Mouse (Mus musculus) heart, postnatal 10 days (tissue): ENCODE measurements around the gene Vat1. TPM values are rescaled to one million over a fixed set of nuclear protein-coding genes. Genes with fewer than 3 reads are reported as not detected.
"Not testable (repeated sequence)": the region's sequence is repeated elsewhere in the genome, so short reads cannot be mapped to it uniquely, and the experiment has no call there.

Experiments
- DNase-seq, 2 experiments: peaks; one replicate each; pipeline ENCODE4 v3.0.0; 2021
- intact Hi-C: fragments of 180-260 bp; cut with DNase I; formaldehyde crosslinking; loops from one replicate; pipeline ENCODE4 v1.15.1; 2025
- total RNA-seq, 2 experiments: library from RNA; stranded (reverse); gene quantifications; 2 replicates each; pipeline ENCODE4 v1.2.3; 2021

Vat1 gene
- total RNA-seq, result 10 to 100 TPM; 50.1 to 50.4 TPM

DNA sequence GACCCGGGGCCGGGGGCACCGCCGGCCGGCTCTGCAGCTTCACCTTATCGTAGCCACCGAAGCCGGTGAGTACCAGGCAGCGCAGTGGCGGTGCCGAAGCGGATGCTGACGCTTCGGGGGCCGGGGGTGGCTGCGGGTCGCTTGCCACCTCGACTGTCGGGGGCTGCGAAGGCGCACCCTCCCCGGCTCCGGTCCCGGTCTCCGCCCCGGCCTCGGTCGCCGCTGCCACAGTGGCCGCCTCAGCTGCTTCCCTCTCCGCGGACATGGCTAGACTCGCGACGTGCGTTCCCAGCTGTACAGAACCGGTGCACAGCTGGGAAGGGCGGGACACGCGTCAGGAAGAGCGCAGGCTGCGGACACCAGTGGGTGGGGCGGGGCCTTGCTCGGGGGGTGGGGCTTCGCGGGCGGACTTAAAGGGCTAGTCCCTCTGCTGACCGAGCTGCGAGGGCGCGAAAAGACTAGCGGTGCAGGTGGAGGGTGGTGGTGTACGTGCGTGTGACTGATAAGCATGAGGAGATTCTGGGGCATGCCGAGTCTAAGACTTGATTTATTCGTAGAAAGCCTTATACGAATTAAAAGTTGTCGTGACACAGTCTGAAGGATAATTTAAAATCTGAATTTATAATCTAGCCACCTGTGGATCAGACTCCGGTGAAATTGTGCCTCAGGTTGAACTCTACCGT lies at the start of gene Vat1:
Gene Vat1, minus strand, starts transcription at position 362 of the 683 bp plus-strand sequence.
- peak; percentile 74 to 76 for DNase-seq
- intact Hi-C loops, result loop anchor here (5.0 kb wide), 1 partner anchor 86 kb away; the partner anchor contains the start of genes Brca1 and Nbr1

DNA sequence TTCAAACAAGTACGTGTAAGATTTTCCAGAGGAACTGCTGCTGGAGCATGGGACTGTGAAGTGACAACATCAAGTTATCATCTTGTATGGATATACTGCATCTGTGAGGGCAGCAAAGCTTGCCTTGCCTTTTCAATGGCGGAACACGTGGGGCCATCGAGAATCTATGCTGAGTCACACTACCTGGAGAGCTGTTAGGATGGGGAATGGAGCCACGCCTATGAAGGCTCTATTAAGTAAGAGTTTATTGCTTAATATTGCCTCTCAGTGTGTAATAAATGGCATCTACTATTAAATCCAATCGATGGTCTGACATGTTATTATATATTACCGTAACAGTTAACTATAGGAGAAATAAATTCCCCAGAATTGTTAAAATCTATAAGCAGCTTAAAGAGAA lies 41.1 kb upstream of the Vat1 start:
- DNase-seq, result no peak

DNA sequence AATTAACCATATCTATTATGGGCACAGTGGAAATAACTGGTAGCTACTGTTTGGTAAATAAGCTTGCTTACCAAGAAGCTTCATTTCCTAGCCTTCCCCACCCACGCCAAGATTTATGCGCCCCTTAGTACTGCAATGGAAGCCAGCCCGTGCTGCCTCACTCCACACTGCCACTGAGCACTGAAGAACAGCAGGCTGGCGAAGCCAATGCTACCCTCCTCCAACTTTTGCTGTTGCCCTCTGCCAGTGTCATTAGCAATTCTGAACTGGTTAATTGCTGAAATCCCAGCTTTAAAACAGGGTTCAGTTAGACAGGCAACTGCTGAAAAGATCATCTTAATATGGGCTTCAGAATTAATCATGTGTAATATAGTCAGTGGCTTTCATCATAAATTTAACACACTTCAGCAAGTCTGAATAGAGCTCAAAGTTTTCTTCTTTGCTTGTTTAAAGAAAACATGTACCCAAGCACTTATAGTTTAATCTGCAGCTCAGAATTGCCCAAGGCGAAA lies 40.3 kb upstream of the Vat1 start:
- no peak for DNase-seq
- intact Hi-C loops, result no loop called here

More for the DNA sequence above, 41.1 kb upstream of the Vat1 start:
- intact Hi-C loops, result no loop called here

DNA sequence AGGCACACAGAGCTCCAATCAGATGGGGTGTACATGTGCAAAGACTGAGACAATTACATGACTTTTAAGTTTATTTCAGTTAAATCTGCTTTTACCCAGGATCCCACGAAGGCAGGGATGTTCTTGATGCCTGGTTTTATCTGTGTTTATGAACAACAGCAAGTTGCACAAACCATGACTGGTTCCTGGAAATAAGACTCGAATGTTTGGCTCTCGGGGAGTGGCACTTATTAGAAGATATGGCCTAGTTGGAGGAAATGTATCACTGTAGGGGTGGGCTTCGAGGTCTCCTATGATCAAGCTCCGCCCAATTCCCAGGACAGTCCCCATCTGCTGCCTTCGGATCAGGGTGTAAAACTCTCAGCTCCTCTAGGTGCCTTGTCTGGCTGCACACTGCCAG lies 20.1 kb upstream of the Vat1 start:
- intact Hi-C loops, result no loop called here
- DNase-seq, result no peak

- intact Hi-C loops, result no loop called here
- DNase-seq, result no peak
Observed at GRCm38 (mm10) chr11:101485509-101486028, 19.5 kb upstream of the Vat1 start.

DNA sequence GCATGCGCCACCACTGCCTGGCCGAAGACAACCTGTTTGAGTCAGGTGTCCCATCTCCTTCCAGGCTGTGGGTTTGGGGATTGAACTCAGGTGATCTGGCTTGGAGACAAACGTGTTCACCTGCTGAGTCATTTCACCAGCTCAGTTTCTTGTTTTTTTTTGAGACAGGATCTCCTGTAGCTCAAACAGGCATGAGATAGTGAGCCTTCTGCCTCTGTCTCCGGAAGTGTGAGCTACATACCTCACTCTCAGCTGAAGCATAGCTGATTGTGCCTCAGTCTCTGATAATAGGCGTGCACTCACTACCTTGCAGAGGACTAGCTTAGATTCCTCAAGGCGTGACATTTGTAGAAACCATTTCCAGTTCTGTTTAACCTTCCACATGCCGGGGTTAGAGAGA lies 18.8 kb upstream of the Vat1 start:
- no peak for DNase-seq
- intact Hi-C loops, result no loop called here

- DNase-seq, result no peak
- intact Hi-C loops, result no loop called here
Observed at GRCm38 (mm10) chr11:101484245-101484644, 18.2 kb upstream of the Vat1 start.

DNA sequence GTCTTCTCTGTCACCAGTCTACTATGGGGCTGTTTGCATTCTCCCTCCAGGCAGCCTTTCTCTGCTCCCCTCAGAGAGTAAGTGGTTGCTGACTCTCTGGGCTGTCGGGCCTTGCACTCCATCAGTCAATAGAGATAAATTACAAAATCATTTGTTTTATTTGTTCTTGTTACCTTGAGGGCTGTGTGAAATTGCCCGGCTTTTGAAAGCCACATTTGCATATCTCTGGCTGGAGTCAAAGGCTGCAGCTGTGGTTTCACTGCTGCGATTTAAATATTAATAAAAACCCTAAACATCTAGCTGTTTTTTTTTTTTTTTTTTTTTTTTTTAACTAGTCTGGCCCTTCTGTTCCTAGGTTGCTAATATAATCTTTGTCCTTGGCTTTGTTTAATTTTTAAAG lies 17.8 kb upstream of the Vat1 start:
- intact Hi-C loops, result no loop called here
- DNase-seq, result no peak

GRCm38 (mm10) chr11:101480912-101481311 lies 14.9 kb upstream of the Vat1 start:
- DNase-seq, result no peak

GRCm38 (mm10) chr11:101479171-101479635 lies 13.2 kb upstream of the Vat1 start:
- intact Hi-C loops, result no loop called here
- DNase-seq, result no peak

More at GRCm38 (mm10) chr11:101480912-101481311, 14.9 kb upstream of the Vat1 start:
- intact Hi-C loops, result no loop called here

DNA sequence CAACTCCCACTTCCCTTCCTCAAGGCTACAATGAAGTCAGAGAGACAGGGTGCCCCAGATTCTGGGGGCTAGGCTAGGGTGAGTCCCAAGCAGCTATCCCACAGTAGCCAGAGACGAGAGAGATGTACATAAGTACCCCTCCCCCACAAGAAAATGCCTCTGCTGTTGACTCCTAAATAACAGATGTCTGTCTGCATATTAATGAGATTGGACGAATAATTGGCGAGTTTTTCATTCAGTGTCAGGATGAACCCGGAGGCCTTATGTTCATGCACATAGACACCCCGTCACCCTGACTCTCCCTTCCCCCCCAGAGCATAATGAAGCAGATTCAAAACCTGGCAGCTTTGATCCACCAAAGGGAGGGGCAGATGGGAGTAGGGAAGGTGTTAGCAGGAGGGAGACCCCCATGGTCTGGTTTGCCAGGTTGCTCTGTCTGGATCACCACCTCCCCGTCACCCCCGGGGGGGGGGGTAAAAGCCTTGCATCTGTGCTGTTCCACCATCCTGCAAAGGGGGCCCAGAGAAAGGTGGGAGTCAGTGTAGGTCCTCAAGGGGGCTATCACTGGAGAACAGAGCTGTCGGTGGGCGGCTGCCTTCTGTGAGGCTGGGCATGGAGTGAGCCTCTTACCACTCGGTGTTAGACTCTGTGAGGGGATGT lies 11.7 kb upstream of the Vat1 start:
- intact Hi-C loops, result no loop called here
- DNase-seq, result no peak

- no peak for DNase-seq
- intact Hi-C loops, result no loop called here
Observed at GRCm38 (mm10) chr11:101477194-101477551, 11.1 kb upstream of the Vat1 start.

- intact Hi-C loops, DNase-seq: not testable (repeated sequence)
Observed at GRCm38 (mm10) chr11:101476361-101476760, 10.3 kb upstream of the Vat1 start.

DNA sequence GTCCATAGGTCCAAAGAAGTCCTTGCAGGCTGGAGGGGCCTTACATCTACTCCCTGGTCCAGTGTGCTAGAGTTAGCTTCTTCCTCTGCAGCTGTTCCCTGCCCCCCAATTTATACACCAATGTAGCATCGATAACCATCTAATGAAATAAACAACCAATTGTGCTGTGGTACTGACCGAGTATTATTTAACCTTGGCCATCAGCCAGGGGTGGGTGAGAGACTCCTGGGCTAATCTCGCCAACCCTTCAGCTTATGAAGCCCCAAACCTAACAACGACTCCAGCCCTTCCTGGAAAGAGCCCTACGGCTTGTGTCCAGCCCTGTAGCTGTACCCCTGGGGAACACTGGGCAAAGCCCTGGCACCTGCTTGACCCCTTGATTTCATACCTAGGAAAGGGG lies 8.3 kb upstream of the Vat1 start:
- no peak for DNase-seq
- intact Hi-C loops, result no loop called here

- DNase-seq, intact Hi-C loops: not testable (repeated sequence)
Observed at GRCm38 (mm10) chr11:101473686-101474085, 7.7 kb upstream of the Vat1 start.

GRCm38 (mm10) chr11:101472336-101472735 lies 6.3 kb upstream of the Vat1 start:
- intact Hi-C loops, result no loop called here
- DNase-seq, result no peak

DNA sequence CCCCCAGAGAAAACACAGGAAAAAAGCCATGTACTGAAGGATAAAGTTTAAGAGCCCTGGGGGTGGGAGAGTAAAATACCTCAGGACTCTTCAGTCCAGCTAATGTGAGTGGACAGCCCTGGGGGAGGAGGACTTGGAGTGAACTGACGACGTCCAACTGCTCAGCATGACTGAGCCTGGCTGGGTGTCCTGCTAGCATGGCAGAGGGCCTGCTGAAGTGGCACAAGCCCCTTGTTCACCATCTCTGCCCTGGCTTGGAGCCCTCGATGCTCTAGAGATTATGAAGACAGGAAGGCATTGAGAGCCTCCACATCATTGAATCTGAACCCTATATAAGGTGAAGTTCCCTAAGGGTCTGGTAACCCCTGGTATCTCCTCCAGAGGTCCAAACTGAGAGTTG lies 5.9 kb upstream of the Vat1 start:
- DNase-seq, result no peak
- intact Hi-C loops, result no loop called here

GRCm38 (mm10) chr11:101470206-101470605 lies 4.2 kb upstream of the Vat1 start:
- intact Hi-C loops, result no loop called here
- no peak for DNase-seq

DNA sequence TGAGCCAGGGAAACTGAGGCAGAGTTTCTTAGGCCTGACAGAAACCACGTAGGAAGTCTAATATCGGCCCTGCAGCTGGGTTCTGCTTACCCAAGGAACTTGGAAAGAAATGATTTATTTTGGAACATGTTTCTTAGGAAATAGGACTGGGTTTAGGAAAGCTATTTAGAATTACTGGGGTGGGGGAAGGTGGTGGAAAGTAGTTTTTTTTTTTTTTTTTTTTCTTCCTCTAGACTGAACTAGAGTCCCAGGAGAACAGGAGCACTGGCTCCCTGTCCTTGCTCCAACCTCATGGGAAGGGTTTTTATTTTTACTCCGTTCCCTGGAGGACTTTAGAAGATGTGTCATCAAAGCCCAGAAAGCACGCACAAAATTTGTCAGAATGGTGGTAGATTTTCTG lies 3.1 kb upstream of the Vat1 start:
- DNase-seq, result no peak
- intact Hi-C loops, result loop anchor here (5.0 kb wide), 1 partner anchor 83 kb away; the partner anchor contains the start of genes Brca1 and Nbr1

GRCm38 (mm10) chr11:101468731-101469130 lies 2.7 kb upstream of the Vat1 start:
- intact Hi-C loops, result loop anchor here (5.0 kb wide), 1 partner anchor 84 kb away; the partner anchor contains the start of genes Brca1 and Nbr1
- DNase-seq, result no peak

GRCm38 (mm10) chr11:101468263-101468688 lies 2.2 kb upstream of the Vat1 start:
- intact Hi-C loops, result loop anchor here (5.0 kb wide), 1 partner anchor 84 kb away; the partner anchor contains the start of genes Brca1 and Nbr1
- DNase-seq, result peak in 1 of 2 experiments; percentile 44
